Mouse (Mus musculus) MEL (cell line): ENCODE data around the gene Prrt3. TPM values are rescaled to one million over a fixed set of nuclear protein-coding genes. Genes with fewer than 3 reads are reported as not detected.

Experiments
- DNase-seq: peaks from one replicate; pipeline ENCODE4 v3.0.0; 2011; ENCODE audit warnings: low read depth, low spot score
- H3K27ac ChIP-seq: 2 replicates; pipeline ENCODE4 v1.5.1; 2012; ENCODE audit warnings: low read depth, mild to moderate bottlenecking, control low read depth, low read length, moderate library complexity; ENCODE audit not compliant: control insufficient read depth
- H3K27me3 ChIP-seq, 2 experiments: fragments of 150-350 bp in 1 of 2; sonication (generic) in 1 of 2; 2 replicates each; pipeline ENCODE4 v1.6.1; 2012; ENCODE audit warnings: low read length in 2 of 2, mild to moderate bottlenecking in 2 of 2, improper control_type of control experiment in 1 of 2, moderate library complexity in 1 of 2; ENCODE audit not compliant: insufficient read depth in 2 of 2, control insufficient read depth in 1 of 2
- H3K36me3 ChIP-seq, 2 experiments: 2 replicates each; pipeline ENCODE4 v1.6.1; 2012 to 2014; ENCODE audit warnings: low read length in 2 of 2, improper control_type of control experiment in 1 of 2, inconsistent platforms in 1 of 2, mild to moderate bottlenecking in 1 of 2; ENCODE audit not compliant: insufficient read depth in 2 of 2, control insufficient read depth in 1 of 2
- H3K4me1 ChIP-seq, 2 experiments: fragments of 150-350 bp in 1 of 2; sonication (generic) in 1 of 2; 2 replicates each; pipeline ENCODE4 v1.6.1; 2012; ENCODE audit warnings: low read length in 2 of 2, improper control_type of control experiment in 1 of 2, mild to moderate bottlenecking in 1 of 2; ENCODE audit not compliant: insufficient read depth in 2 of 2, control insufficient read depth in 1 of 2
- H3K4me3 ChIP-seq, 2 experiments: fragments of 150-350 bp in 1 of 2; sonication (generic) in 1 of 2; 2 replicates each; pipeline ENCODE4 v1.5.1; 2012; ENCODE audit warnings: low read depth in 2 of 2, low read length in 2 of 2, mild to moderate bottlenecking in 2 of 2, moderate library complexity in 2 of 2, control low read depth in 1 of 2, improper control_type of control experiment in 1 of 2; ENCODE audit not compliant: control insufficient read depth in 1 of 2, insufficient read depth in 1 of 2
- H3K79me2 ChIP-seq: 2 replicates; pipeline ENCODE4 v1.6.1; 2012; ENCODE audit warnings: mild to moderate bottlenecking, low read length, moderate library complexity; ENCODE audit not compliant: control insufficient read depth, poor library complexity, insufficient read depth
- H3K9ac ChIP-seq: 2 replicates; pipeline ENCODE4 v1.6.1; 2012; ENCODE audit warnings: low read depth, mild to moderate bottlenecking, control low read depth, low read length, moderate library complexity; ENCODE audit not compliant: control insufficient read depth, poor library complexity, severe bottlenecking
- H3K9me3 ChIP-seq: fragments of 150-350 bp; sonication (generic); replicated peaks from 2 replicates; pipeline ENCODE4 v1.6.1; 2012; ENCODE audit warnings: mild to moderate bottlenecking, low read length, improper control_type of control experiment, moderate library complexity; ENCODE audit not compliant: insufficient read depth
- BHLHE40 ChIP-seq: IDR thresholded peaks from 2 replicates; pipeline ENCODE4 v1.6.1; 2012; ENCODE audit warnings: low read depth, mild to moderate bottlenecking, inconsistent platforms, low read length, improper control_type of control experiment, borderline replicate concordance
- CHD1 ChIP-seq: IDR thresholded peaks from 2 replicates; pipeline ENCODE4 v1.6.1; 2012; ENCODE audit warnings: low read depth, mild to moderate bottlenecking, inconsistent platforms, low read length, improper control_type of control experiment
- ETS1 ChIP-seq: IDR thresholded peaks from 2 replicates; pipeline ENCODE4 v1.6.1; 2012; ENCODE audit warnings: low read depth, mild to moderate bottlenecking, inconsistent platforms, low read length, improper control_type of control experiment, moderate library complexity
- MAFK ChIP-seq: IDR thresholded peaks from 2 replicates; pipeline ENCODE4 v1.6.1; 2011; ENCODE audit warnings: low read depth, mild to moderate bottlenecking, low read length, improper control_type of control experiment, borderline replicate concordance
- MAX ChIP-seq: IDR thresholded peaks from 2 replicates; pipeline ENCODE4 v1.6.1; 2011; ENCODE audit warnings: low read length, improper control_type of control experiment
- MAZ ChIP-seq: IDR thresholded peaks from 2 replicates; pipeline ENCODE4 v1.6.1; 2012; ENCODE audit warnings: low read depth, mild to moderate bottlenecking, inconsistent platforms, low read length, improper control_type of control experiment
- MXI1 ChIP-seq: IDR thresholded peaks from 2 replicates; pipeline ENCODE4 v1.6.1; 2011; ENCODE audit warnings: mild to moderate bottlenecking, low read depth, low read length, improper control_type of control experiment
- NRF1 ChIP-seq: IDR thresholded peaks from 2 replicates; pipeline ENCODE4 v1.6.1; 2014; ENCODE audit warnings: low read depth, mild to moderate bottlenecking, inconsistent platforms, low read length, improper control_type of control experiment, moderate library complexity; ENCODE audit not compliant: poor library complexity, insufficient read depth, severe bottlenecking
- POLR2A ChIP-seq, 2 experiments: IDR thresholded peaks; 2 replicates each; pipeline ENCODE4 v1.6.1; 2011 to 2012; ENCODE audit warnings: low read length in 2 of 2, mild to moderate bottlenecking in 2 of 2, control low read depth in 1 of 2, improper control_type of control experiment in 1 of 2, low read depth in 1 of 2, moderate library complexity in 1 of 2; ENCODE audit not compliant: control insufficient read depth in 1 of 2, insufficient read depth in 1 of 2, poor library complexity in 1 of 2
- POLR2AphosphoS2 ChIP-seq: IDR thresholded peaks from 2 replicates; pipeline ENCODE4 v1.6.1; 2011; ENCODE audit warnings: low read length, improper control_type of control experiment
- TAL1 ChIP-seq: IDR thresholded peaks from 2 replicates; pipeline ENCODE4 v1.6.1; 2012; ENCODE audit warnings: mild to moderate bottlenecking, inconsistent platforms, low read length, moderate library complexity, mixed read lengths
- TBP ChIP-seq: IDR thresholded peaks from 2 replicates; pipeline ENCODE4 v1.8.0; 2011; ENCODE audit warnings: low read depth, low read length, improper control_type of control experiment
- TCF12 ChIP-seq: IDR thresholded peaks from 2 replicates; pipeline ENCODE4 v1.6.1; 2014; ENCODE audit warnings: low read depth, mild to moderate bottlenecking, inconsistent platforms, low read length, improper control_type of control experiment, moderate library complexity
- USF1 ChIP-seq: IDR thresholded peaks from 2 replicates; pipeline ENCODE4 v1.6.1; 2014; ENCODE audit warnings: low read depth, mild to moderate bottlenecking, inconsistent platforms, low read length, improper control_type of control experiment, moderate library complexity
- USF2 ChIP-seq, 2 experiments: IDR thresholded peaks; 2 replicates each; pipeline ENCODE4 v1.6.1; 2011 to 2012; ENCODE audit warnings: improper control_type of control experiment in 2 of 2, low read length in 2 of 2, borderline replicate concordance in 1 of 2, inconsistent platforms in 1 of 2, low read depth in 1 of 2, mild to moderate bottlenecking in 1 of 2; ENCODE audit not compliant: insufficient read depth in 1 of 2
- ZC3H11A ChIP-seq: IDR thresholded peaks from 2 replicates; pipeline ENCODE4 v1.6.1; 2012; ENCODE audit warnings: low read depth, mild to moderate bottlenecking, inconsistent platforms, low read length, improper control_type of control experiment
- ZNF384 ChIP-seq: IDR thresholded peaks from 2 replicates; pipeline ENCODE4 v1.6.1; 2012; ENCODE audit warnings: low read depth, mild to moderate bottlenecking, inconsistent platforms, low read length, improper control_type of control experiment
- polyA plus RNA-seq, 2 experiments: library from polyadenylated mRNA; stranded (reverse) in 1 of 2; unstranded in 1 of 2; fragments of >175 nt in 1 of 2; fragments of >200 nt in 1 of 2; gene quantifications; 2 replicates each; pipeline versions ENCODE4 v1.2.1 to v1.2.4; 2012; ENCODE audit warnings: low replicate concordance in 2 of 2, low read depth in 1 of 2; ENCODE audit not compliant: insufficient read length in 2 of 2, insufficient read depth in 1 of 2, missing spikeins in 1 of 2
- total RNA-seq: library from RNA; depleted of rRNA; stranded (reverse); fragments of 300-350 nt; gene quantifications from 2 replicates; pipeline ENCODE4 v1.2.3, GENCODE M21; 2012

Gene Prrt3
- total and polyA plus RNA-seq, 3 experiments = 0.08 to 0.10 TPM; not detected in 1

DNA sequence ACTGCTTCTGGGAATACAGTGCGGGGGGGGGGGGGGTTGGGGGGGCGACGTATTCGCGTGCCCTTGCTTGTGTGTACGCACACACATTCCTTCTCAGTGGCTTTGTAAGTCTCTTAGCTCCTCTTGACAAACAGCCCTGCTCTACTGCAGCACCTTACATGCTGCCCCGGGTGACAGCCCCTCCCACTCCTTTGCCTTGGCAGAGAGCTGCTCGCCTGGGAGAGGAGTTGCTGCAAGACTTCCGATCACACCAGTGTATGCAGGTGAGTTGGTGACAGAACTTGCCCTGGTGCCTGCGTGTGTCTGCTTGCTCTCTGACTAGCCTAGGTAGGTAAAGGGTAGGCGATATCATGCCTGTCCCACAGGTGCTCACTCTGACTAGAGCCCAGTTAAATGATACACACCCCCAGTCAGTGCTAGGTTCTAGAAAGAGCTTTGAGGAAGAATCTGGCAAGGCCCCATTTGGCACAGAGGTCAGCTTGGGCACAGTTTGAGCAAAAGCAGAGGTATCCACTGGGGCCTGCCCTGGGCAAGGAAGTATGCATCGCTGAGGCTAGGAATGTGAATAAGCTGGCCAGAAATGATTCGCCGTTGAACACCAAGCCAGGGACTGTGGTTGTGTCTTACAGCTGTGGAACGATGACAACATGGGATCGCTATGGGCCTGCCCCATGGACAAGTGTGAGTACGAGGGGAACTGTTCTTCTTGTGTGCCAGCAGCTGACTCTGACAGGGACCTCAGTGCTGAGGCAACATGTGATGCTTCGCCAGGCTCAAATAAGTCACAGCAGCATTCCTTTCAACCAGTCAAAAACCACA is 21.0 kb downstream of the Prrt3 start:
- H3K36me3 ChIP-seq = 0 out of 4 replicates have a peak, but pooled peaks cover 0 to 5% of the 10 kb centered on the region in 2 experiments
- TF ChIP-seq TBP = no peak
- no peak for TF ChIP-seq POLR2AphosphoS2
- no peak for TF ChIP-seq ZNF384
- TF ChIP-seq CHD1 = no peak
- no peak for TF ChIP-seq POLR2A (IDR thresholded peaks at IDR 0.05; ENCODE audit: control insufficient read depth in 1 of 2, insufficient read depth in 1 of 2, low read depth in 1 of 2, low read length in 2 of 2, poor library complexity in 1 of 2)
- no peak for TF ChIP-seq USF2 (IDR thresholded peaks at IDR 0.05; ENCODE audit: borderline replicate concordance in 1 of 2, insufficient read depth in 1 of 2, low read depth in 1 of 2, low read length in 2 of 2)
- TF ChIP-seq TCF12 = no peak
- TF ChIP-seq NRF1 = no peak
- no peaks in the 10 kb centered on the region for H3K9me3 ChIP-seq
- H3K27ac ChIP-seq = no peak overlapping the region
- H3K9ac ChIP-seq = no peak overlapping the region
- no peak for DNase-seq
- H3K79me2 ChIP-seq = 0 out of 2 replicates have a peak, but pooled peaks cover 2% of the 10 kb centered on the region
- H3K4me1 ChIP-seq = peaks cover 0 to 8% of the 10 kb centered on the region in 2 experiments; a peak in 1 of 4 replicates
- H3K27me3 ChIP-seq = peaks cover 2 to 4% of the 10 kb centered on the region in 2 experiments; a peak in 1 of 4 replicates
- no peak overlapping the region for H3K4me3 ChIP-seq

DNA sequence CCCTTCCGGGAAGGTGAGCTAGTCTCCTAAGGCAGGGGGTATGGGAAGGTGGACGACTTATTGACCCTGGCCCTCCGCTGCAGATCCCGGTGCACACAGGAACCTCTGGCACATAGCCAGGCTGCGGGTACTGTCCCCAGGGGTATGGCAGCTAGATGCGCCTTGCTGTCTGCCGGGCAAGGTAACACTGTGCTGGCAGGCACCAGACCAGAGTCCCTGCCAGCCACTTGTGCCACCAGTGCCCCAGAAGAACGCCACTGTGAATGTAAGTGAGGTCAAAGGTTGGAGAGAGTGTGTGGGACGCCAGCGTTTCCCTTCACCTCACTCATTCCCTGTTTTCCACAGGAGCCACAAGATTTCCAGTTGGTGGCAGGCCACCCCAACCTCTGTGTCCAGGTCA is 22.8 kb downstream of the Prrt3 start:
- Histone ChIP-seq H3K27ac (no peak overlapping the region), H3K9me3 (no peaks in the 10 kb centered on the region), H3K9ac (no peak overlapping the region), H3K79me2 (0 out of 2 replicates have a peak, but pooled peaks cover 2% of the 10 kb centered on the region), H3K4me1 (peaks cover 0 to 3% of the 10 kb centered on the region in 2 experiments; a peak in 2 of 4 replicates), H3K27me3 (peaks cover 2 to 5% of the 10 kb centered on the region in 2 experiments; a peak in 1 of 4 replicates), H3K36me3 (no peaks in the 10 kb centered on the region), H3K4me3 (no peak overlapping the region)
- DNase-seq = no peak
- no peak for TF ChIP-seq ETS1
- no peak for TF ChIP-seq MXI1
- TF ChIP-seq USF2 (IDR thresholded peaks at IDR 0.05; ENCODE audit: borderline replicate concordance in 1 of 2, insufficient read depth in 1 of 2, low read depth in 1 of 2, low read length in 2 of 2) = no peak
- TF ChIP-seq USF1 = no peak
- no peak for TF ChIP-seq MAX
- TF ChIP-seq TCF12 = no peak
- no peak for TF ChIP-seq ZC3H11A
- TF ChIP-seq CHD1 = no peak
- TF ChIP-seq BHLHE40 = no peak
- TF ChIP-seq MAFK = no peak
- TF ChIP-seq MAZ = no peak
- TF ChIP-seq TAL1 = no peak
